Mouse (Mus musculus): Measurements from ENCODE around the gene Nr1d2.

DNA sequence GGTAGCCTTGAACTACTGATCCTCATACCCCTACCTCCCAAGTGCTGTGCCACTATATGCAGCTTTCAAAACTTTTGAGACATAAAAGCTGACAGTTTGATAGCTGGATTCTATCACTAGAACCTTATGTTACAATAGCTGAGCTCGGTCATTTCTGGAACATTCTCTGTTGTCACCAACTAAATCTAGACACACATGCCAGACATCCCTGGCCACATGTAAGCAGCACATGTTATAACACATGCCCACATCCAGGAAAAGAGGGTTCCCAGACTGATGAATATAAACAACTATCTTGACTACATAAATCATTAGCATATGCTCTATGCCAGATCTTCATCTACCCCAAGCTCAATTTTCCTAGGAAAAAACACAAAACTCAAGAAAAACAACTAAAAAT, 21.8 kb downstream of the Nr1d2 start:
- TF ChIP-seq POLR2A (IDR thresholded peaks at IDR 0.05; ENCODE audit: borderline replicate concordance, low read depth, low read length): no peak
- TF ChIP-seq CTCF (IDR thresholded peaks at IDR 0.05; ENCODE audit: low read depth, low read length): no peak
